Mouse (Mus musculus): ENCODE data around the gene Chd4.

DNA sequence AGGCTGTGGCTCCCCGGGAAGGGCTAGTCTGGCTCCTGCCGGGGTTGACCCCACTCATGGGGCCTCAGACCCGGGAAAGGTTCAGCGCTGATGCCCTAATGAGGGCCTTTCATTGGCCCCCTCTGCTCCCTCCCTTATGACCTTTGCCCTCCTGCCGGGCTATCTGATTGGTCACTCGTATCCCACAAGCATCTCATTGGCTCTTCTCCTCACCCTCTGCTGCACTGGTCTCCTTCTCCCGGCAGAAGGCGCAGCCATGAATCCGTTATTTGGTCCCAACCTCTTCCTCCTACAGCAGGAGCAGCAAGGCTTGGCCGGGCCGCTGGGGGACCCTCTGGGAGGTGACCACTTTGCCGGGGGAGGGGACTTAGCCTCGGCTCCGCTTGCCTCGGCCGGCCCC is 49.2 kb downstream of the Chd4 start, which contains the start of gene Iffo1:
- TF ChIP-seq GATA1 (IDR thresholded peaks at IDR 0.05; ENCODE audit: low read length) (0 out of 2 replicates have a peak, but pooled peaks have one; percentile 7), TAL1 (IDR thresholded peaks at IDR 0.05; ENCODE audit: low read length) (no peak)
